Mouse (Mus musculus): Measurements from ENCODE around the gene Sec23b. TPM values are rescaled to one million over a fixed set of nuclear protein-coding genes. Genes with fewer than 3 reads are reported as not detected.
A peak's percentile ranks its signal among the peaks of the same experiment; 100 is the strongest.

The Sec23b gene
- polyA plus RNA-seq, 1 experiment from 2014 or later = 124 TPM

- no peaks in the 10 kb centered on the region for H3K4me1 ChIP-seq (ENCODE audit: control insufficient read depth, insufficient read depth, low read length)
- H3K27ac ChIP-seq (ENCODE audit: low read depth, low read length) = no peak overlapping the region
- H3K4me3 ChIP-seq (ENCODE audit: low read depth, low read length) = no peak overlapping the region
- no peaks in the 10 kb centered on the region for H3K27me3 ChIP-seq (ENCODE audit: control insufficient read depth, insufficient read depth, low read length)
- H3K36me3 ChIP-seq (ENCODE audit: control insufficient read depth, insufficient read depth, low read length) = peaks cover 11% of the 10 kb centered on the region; the same call in 1 of the 2 replicates
- H3K4me2 ChIP-seq = no peak overlapping the region
- H3K9me3 ChIP-seq (ENCODE audit: control insufficient read depth, low read length) = no peaks in the 10 kb centered on the region
- WGBS = 94% methylated on average over 6 of the region's 6 CpGs
- H3K9ac ChIP-seq (ENCODE audit: low read length) = no peak overlapping the region
- no peak for DNase-seq (ENCODE audit: low spot score, missing footprints)
- ATAC-seq (ENCODE audit: low FRiP score) = no peak
Measured at GRCm38 (mm10) chr2:144543670-144544069, 12.4 kb upstream of the Sec23b start.

DNA sequence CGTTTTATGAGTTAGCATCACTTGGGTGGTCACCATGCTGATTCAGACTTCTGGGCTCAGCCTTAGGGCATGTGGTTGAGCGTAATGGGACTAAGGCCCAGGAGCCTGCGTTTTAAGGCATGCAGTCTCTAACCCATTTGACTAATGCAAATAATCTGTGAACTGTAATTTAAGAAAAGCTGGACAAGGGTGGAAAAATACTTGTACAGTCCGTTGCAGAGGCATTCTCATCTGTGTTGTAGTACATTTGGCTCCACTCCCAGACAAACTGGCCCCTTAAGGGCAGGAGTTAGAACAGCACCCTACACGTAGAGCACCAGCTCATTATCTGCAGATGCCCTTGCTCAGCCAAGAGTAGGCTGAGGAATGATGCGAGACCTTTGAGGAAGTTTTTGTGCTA lies 11.4 kb upstream of the Sec23b start:
- no peak overlapping the region for H3K4me2 ChIP-seq
- no peak overlapping the region for H3K9ac ChIP-seq (ENCODE audit: low read length)
- ATAC-seq (ENCODE audit: low FRiP score) (no peak), DNase-seq (ENCODE audit: low spot score, missing footprints) (no peak)
- H3K36me3 ChIP-seq (ENCODE audit: control insufficient read depth, insufficient read depth, low read length) = peaks cover 7% of the 10 kb centered on the region; the same call in 1 of the 2 replicates
- H3K4me1 ChIP-seq (ENCODE audit: control insufficient read depth, insufficient read depth, low read length) = no peaks in the 10 kb centered on the region
- no peak overlapping the region for H3K27ac ChIP-seq (ENCODE audit: low read depth, low read length)
- no peak overlapping the region for H3K4me3 ChIP-seq (ENCODE audit: low read depth, low read length)
- no peaks in the 10 kb centered on the region for H3K27me3 ChIP-seq (ENCODE audit: control insufficient read depth, insufficient read depth, low read length)
- no peaks in the 10 kb centered on the region for H3K9me3 ChIP-seq (ENCODE audit: control insufficient read depth, low read length)
- 92% methylated on average over 6 of the region's 6 CpGs for WGBS

GRCm38 (mm10) chr2:144545061-144545460 lies 11.0 kb upstream of the Sec23b start:
- H3K4me1 ChIP-seq (ENCODE audit: control insufficient read depth, insufficient read depth, low read length) = peaks cover 3% of the 10 kb centered on the region; the same call in 1 of the 2 replicates
- H3K4me3 ChIP-seq (ENCODE audit: low read depth, low read length) = no peak overlapping the region
- H3K9ac ChIP-seq (ENCODE audit: low read length) = no peak overlapping the region
- no peak overlapping the region for H3K4me2 ChIP-seq
- no peaks in the 10 kb centered on the region for H3K9me3 ChIP-seq (ENCODE audit: control insufficient read depth, low read length)
- ATAC-seq (ENCODE audit: low FRiP score) (no peak), DNase-seq (ENCODE audit: low spot score, missing footprints) (no peak)
- H3K36me3 ChIP-seq (ENCODE audit: control insufficient read depth, insufficient read depth, low read length) = peaks cover 4% of the 10 kb centered on the region; the same call in 1 of the 2 replicates
- WGBS = 95% methylated on average over 2 of the region's 2 CpGs
- H3K27ac ChIP-seq (ENCODE audit: low read depth, low read length) = no peak overlapping the region
- H3K27me3 ChIP-seq (ENCODE audit: control insufficient read depth, insufficient read depth, low read length) = no peaks in the 10 kb centered on the region

- 71% methylated on average over 1 of the region's 1 CpGs for WGBS
Measured at GRCm38 (mm10) chr2:144545481-144545880, 10.5 kb upstream of the Sec23b start.

DNA sequence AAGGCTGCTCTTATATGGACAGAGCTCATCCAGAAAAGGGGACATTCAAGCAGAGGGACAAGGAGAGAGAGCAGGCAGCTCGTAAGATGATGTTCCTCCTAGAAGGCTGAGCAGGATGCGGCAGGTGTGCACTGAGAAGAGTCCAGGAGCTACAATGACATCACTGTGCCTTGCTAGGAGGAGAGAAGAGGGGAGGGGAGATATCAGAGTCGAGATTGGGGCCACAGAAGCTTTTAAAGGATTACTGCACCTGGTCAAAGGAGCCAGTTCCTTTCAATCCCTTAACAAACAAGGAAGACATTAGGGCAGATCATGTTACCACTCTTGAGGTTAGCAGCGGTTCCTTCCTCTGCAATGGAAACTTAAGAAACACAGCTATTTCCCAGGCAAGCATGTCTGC lies 8.5 kb upstream of the Sec23b start:
- H3K36me3 ChIP-seq (ENCODE audit: control insufficient read depth, insufficient read depth, low read length) = peaks cover 4% of the 10 kb centered on the region; the same call in 1 of the 2 replicates

More at GRCm38 (mm10) chr2:144545481-144545880, 10.5 kb upstream of the Sec23b start:
- DNase-seq (ENCODE audit: low spot score, missing footprints) = no peak
- Histone ChIP-seq H3K4me1 (ENCODE audit: control insufficient read depth, insufficient read depth, low read length) (peaks cover 4% of the 10 kb centered on the region; the same call in 1 of the 2 replicates), H3K4me2 (no peak overlapping the region), H3K27me3 (ENCODE audit: control insufficient read depth, insufficient read depth, low read length) (no peaks in the 10 kb centered on the region), H3K4me3 (ENCODE audit: low read depth, low read length) (no peak overlapping the region), H3K9ac (ENCODE audit: low read length) (no peak overlapping the region), H3K36me3 (ENCODE audit: control insufficient read depth, insufficient read depth, low read length) (peaks cover 4% of the 10 kb centered on the region; the same call in 1 of the 2 replicates), H3K27ac (ENCODE audit: low read depth, low read length) (no peak overlapping the region), H3K9me3 (ENCODE audit: control insufficient read depth, low read length) (no peaks in the 10 kb centered on the region)
- ATAC-seq (ENCODE audit: low FRiP score) = no peak

DNA sequence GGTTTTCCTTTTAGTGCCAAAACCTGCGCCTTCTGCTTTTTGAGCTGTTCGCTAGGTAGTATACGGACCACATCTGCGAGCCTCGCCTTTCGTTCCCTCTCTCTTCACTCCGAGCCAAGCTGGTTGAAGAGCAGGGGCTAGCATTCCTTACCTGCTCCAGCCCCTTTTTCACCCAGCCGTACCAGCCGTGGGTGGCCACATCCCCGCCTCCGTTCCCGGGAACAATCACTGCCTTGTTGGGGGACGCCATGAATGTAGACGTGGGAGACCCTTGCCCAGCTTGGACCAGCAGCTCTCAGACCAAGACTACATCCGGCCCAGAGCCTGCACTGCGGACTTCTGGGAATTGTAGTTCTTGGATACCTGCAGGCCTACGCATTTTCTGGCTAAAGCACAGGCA lies 5.5 kb upstream of the Sec23b start, which contains the start of gene Rbbp9:
Gene Rbbp9, minus strand, starts transcription at position 341 of the 400 bp plus-strand sequence.
- H3K36me3 ChIP-seq (ENCODE audit: control insufficient read depth, insufficient read depth, low read length) = no peaks in the 10 kb centered on the region
- peak within 1 kb of the TSS; percentile 50 for H3K4me3 ChIP-seq (ENCODE audit: low read depth, low read length)
- peak within 1 kb of the TSS; percentile 59 for H3K4me2 ChIP-seq
- H3K27me3 ChIP-seq (ENCODE audit: control insufficient read depth, insufficient read depth, low read length) = no peaks in the 10 kb centered on the region
- ATAC-seq (ENCODE audit: low FRiP score) (peak; percentile 98), DNase-seq (ENCODE audit: low spot score, missing footprints) (peak; percentile 97)
- peak within 1 kb of the TSS; percentile 82 for H3K9ac ChIP-seq (ENCODE audit: low read length)
- no peak within 1 kb of the TSS for H3K27ac ChIP-seq (ENCODE audit: low read depth, low read length)
- H3K9me3 ChIP-seq (ENCODE audit: control insufficient read depth, low read length) = no peaks in the 10 kb centered on the region
- peaks cover 6% of the 10 kb centered on the region; the same call in 1 of the 2 replicates for H3K4me1 ChIP-seq (ENCODE audit: control insufficient read depth, insufficient read depth, low read length)
- under 1% methylated on average over 17 of the region's 17 CpGs for WGBS

More for the DNA sequence above, 8.5 kb upstream of the Sec23b start:
- DNase-seq (ENCODE audit: low spot score, missing footprints) (no peak), ATAC-seq (ENCODE audit: low FRiP score) (no peak)
- Histone ChIP-seq H3K4me2 (no peak overlapping the region), H3K27me3 (ENCODE audit: control insufficient read depth, insufficient read depth, low read length) (no peaks in the 10 kb centered on the region), H3K9me3 (ENCODE audit: control insufficient read depth, low read length) (no peaks in the 10 kb centered on the region), H3K27ac (ENCODE audit: low read depth, low read length) (no peak overlapping the region), H3K4me3 (ENCODE audit: low read depth, low read length) (no peak overlapping the region), H3K4me1 (ENCODE audit: control insufficient read depth, insufficient read depth, low read length) (peaks cover 4% of the 10 kb centered on the region; the same call in 1 of the 2 replicates), H3K9ac (ENCODE audit: low read length) (no peak overlapping the region)
- 78% methylated on average over 4 of the region's 4 CpGs for WGBS

DNA sequence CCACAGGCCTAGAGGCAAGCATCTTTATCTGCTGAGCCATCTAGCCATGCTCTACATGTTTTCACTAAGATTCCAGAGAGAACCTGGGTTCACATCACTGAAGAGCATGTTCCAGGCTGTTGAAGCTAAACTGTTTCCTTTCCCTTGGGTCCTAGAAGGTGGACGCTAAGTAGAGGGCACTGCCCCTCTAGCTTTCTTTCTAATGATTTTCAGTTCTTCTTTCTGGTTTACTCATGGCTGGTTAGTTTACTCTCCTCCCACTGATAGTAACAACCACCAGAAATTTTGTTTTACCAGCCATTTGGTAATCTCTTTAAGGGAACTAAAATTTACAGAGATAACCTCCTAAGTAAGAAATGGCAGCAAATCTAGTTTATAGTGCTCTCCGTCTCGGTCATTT lies 2.1 kb upstream of the Sec23b start:
- 97% methylated on average over 3 of the region's 3 CpGs for WGBS
- Histone ChIP-seq H3K4me3 (ENCODE audit: low read depth, low read length) (no peak overlapping the region), H3K36me3 (ENCODE audit: control insufficient read depth, insufficient read depth, low read length) (no peaks in the 10 kb centered on the region), H3K4me1 (ENCODE audit: control insufficient read depth, insufficient read depth, low read length) (peaks cover 9% of the 10 kb centered on the region; the same call in 1 of the 2 replicates), H3K9me3 (ENCODE audit: control insufficient read depth, low read length) (no peaks in the 10 kb centered on the region), H3K27me3 (ENCODE audit: control insufficient read depth, insufficient read depth, low read length) (no peaks in the 10 kb centered on the region), H3K9ac (ENCODE audit: low read length) (no peak overlapping the region), H3K27ac (ENCODE audit: low read depth, low read length) (no peak overlapping the region), H3K4me2 (no peak overlapping the region)
- DNase-seq (ENCODE audit: low spot score, missing footprints) = no peak
- no peak for ATAC-seq (ENCODE audit: low FRiP score)

- peak; percentile 96 for DNase-seq (ENCODE audit: low spot score, missing footprints)
- no peak for ATAC-seq (ENCODE audit: low FRiP score)
Measured at GRCm38 (mm10) chr2:144555286-144555819, 676 bp upstream of the Sec23b start.

GRCm38 (mm10) chr2:144588723-144589122 lies 32.7 kb downstream of the Sec23b start:
- H3K4me3 ChIP-seq (ENCODE audit: low read depth, low read length) = no peak overlapping the region
- H3K9ac ChIP-seq (ENCODE audit: low read length) = no peak overlapping the region

More at GRCm38 (mm10) chr2:144555286-144555819, 676 bp upstream of the Sec23b start:
- Histone ChIP-seq H3K9me3 (ENCODE audit: control insufficient read depth, low read length) (no peaks in the 10 kb centered on the region), H3K27me3 (ENCODE audit: control insufficient read depth, insufficient read depth, low read length) (no peaks in the 10 kb centered on the region), H3K9ac (ENCODE audit: low read length) (peak overlapping the region; percentile 73), H3K4me3 (ENCODE audit: low read depth, low read length) (peak overlapping the region; percentile 74), H3K4me1 (ENCODE audit: control insufficient read depth, insufficient read depth, low read length) (peaks cover 5% of the 10 kb centered on the region; the same call in 1 of the 2 replicates), H3K4me2 (peak overlapping the region; percentile 64), H3K36me3 (ENCODE audit: control insufficient read depth, insufficient read depth, low read length) (peaks cover 4% of the 10 kb centered on the region; the same call in 1 of the 2 replicates), H3K27ac (ENCODE audit: low read depth, low read length) (peak overlapping the region; percentile 81)
- WGBS = under 1% methylated on average over 14 of the region's 14 CpGs

More at GRCm38 (mm10) chr2:144588723-144589122, 32.7 kb downstream of the Sec23b start:
- 79% methylated on average over 4 of the region's 4 CpGs for WGBS
- Histone ChIP-seq H3K27me3 (ENCODE audit: control insufficient read depth, insufficient read depth, low read length) (no peaks in the 10 kb centered on the region), H3K4me1 (ENCODE audit: control insufficient read depth, insufficient read depth, low read length) (no peaks in the 10 kb centered on the region), H3K27ac (ENCODE audit: low read depth, low read length) (no peak overlapping the region), H3K36me3 (ENCODE audit: control insufficient read depth, insufficient read depth, low read length) (peaks cover 25% of the 10 kb centered on the region), H3K4me2 (no peak overlapping the region), H3K9me3 (ENCODE audit: control insufficient read depth, low read length) (no peaks in the 10 kb centered on the region)
- DNase-seq (ENCODE audit: low spot score, missing footprints) (no peak), ATAC-seq (ENCODE audit: low FRiP score) (no peak)
